Mouse (Mus musculus) lung, postnatal 0 days (tissue): ENCODE measurements around the gene Tle4.

Experiments used
- CTCF ChIP-seq: IDR thresholded peaks from 2 replicates; pipeline ENCODE4 v1.5.1; 2016; ENCODE audit warnings: antibody characterized with exemption, mild to moderate bottlenecking
- EP300 ChIP-seq: IDR thresholded peaks from 2 replicates; pipeline ENCODE4 v1.6.1; 2016; ENCODE audit warnings: antibody characterized with exemption, mild to moderate bottlenecking, control low read depth

GRCm38 (mm10) chr19:14425122-14425521, 172.7 kb downstream of the Tle4 start:
- TF ChIP-seq CTCF (peak; percentile 26; the same call in 1 of the 2 replicates), EP300 (no peak)
